Mouse (Mus musculus) heart, postnatal 4 days (tissue): ENCODE data around the gene Svs2. TPM values are rescaled to one million over a fixed set of nuclear protein-coding genes. Genes with fewer than 3 reads are reported as not detected.
"Not testable (repeated sequence)": the region's sequence is repeated elsewhere in the genome, so short reads cannot be mapped to it uniquely, and the experiment has no call there.

Source experiments
- DNase-seq: peaks from one replicate; pipeline ENCODE4 v3.0.0; 2021
- total RNA-seq, 2 experiments: library from RNA; stranded (reverse); gene quantifications; 2 replicates each; pipeline ENCODE4 v1.2.3; 2021

The Svs2 gene
- not detected for total RNA-seq

DNA sequence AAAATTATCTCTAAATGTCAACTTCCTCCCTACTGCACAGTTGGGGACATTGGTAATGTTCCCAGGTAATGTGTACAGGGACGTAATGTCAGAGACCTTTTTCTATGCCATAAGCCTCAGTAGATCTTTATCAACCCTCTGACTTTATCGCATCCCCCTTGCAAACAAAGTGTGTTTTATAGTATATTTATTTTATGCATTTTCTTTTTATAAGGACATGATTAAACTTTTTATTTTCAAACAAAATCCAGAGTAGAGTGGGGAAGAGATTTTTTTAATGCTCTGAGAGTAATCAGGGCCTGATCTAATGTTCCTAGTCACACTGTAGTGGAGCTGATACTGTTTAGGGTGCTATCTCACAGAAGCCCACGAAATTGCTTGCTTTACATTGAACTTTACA lies at the start of gene Svs2:
Gene Svs2, minus strand, starts transcription at position 101 of the 400 bp plus-strand sequence.
- no peak for DNase-seq

DNA sequence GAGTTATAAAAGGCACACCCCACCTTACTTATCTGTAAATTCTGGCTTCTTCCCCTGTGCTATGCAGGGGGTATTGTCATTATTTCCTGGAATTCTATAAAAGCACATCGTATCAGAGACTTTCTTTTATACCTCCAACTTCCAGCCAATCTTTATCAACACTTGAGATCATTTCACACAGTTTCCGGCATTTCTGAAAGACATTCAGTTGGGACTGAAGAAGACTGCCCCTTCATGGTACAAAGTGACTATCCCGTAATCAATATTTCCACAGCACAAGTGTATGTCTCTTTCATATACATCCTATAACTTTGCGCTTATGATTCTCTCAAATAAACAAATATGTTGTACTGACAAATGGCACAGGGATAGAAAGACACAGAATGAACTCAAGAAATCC lies 40.1 kb upstream of the Svs2 start, which contains the start of gene Svs4:
Gene Svs4, minus strand, starts transcription at position 101 of the 400 bp plus-strand sequence.
- no peak for DNase-seq

DNA sequence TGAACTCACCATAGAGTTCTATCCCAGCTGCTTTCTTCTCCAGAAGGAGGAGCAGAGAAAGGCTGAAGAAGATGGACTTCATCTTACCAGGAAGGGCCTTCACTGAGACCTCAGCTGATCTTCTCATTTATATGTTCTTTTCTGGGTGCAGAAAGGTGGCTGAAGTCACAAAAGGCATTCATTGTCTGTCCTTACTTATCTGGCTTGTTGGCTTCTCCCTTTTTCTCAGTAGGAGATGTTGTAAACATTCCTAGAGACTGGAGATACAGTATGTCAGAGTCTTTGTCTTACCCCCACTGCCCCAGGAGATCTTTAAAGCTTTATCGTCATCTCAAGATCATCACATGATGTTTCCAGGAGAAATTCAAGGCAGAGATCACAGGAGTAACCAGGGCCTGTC lies 18.3 kb upstream of the Svs2 start, which contains the start of gene Svs3b:
Gene Svs3b, minus strand, starts transcription at position 101 of the 400 bp plus-strand sequence.
- not testable (repeated sequence) for DNase-seq

DNA sequence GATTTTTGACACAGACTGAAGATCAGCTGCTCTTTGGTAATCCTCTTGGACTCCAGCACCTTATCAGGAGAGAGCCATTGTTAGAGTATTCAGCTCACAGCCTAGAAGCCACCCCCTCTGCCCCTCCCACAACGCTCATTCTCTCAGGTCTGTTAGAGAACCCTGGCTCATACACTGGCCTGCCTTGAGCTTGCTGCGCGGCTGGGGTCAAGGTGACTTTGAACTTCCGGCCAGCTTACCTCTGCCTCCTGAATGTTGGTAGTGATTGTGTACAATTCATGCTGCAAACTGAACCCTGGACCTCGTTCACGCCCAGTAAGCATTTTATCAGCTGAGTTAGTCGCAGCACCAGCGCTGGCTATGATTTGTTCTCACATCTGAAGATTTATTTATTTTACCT lies 5.6 kb downstream of the Svs2 start:
- no peak for DNase-seq

DNA sequence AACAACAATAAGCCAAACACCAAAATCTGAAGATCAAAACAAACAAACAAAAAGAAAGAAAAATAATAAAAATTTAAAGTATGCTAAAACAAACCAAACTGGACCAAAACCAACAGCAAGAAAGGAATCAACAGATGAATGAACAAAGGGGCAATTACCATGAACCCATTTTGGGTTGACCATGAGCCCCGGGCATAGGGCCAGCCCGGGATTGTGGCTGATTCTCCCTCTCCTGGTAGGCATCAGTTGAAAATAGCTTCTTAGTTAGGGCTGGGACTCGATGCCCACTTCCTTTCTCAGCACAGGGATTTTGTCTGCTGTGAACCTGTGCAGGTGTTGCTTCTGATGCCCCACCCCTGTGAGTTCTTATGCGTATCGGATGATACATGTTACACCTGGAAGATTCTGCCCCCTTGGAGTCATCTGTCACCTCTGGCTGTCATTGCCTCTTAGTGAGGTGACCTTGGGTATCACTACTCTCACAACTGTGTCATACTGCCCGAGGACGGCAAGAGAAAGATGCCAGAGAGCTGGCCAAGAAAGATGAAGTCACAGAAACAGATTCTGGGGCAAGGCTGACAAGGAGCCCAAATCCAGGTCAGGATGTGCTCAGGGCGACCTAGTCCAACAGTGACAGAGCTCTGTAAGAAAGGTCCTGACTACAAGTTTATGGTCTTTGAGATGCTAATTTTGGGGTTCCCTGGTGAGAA lies 9.8 kb downstream of the Svs2 start:
- no peak for DNase-seq

DNA sequence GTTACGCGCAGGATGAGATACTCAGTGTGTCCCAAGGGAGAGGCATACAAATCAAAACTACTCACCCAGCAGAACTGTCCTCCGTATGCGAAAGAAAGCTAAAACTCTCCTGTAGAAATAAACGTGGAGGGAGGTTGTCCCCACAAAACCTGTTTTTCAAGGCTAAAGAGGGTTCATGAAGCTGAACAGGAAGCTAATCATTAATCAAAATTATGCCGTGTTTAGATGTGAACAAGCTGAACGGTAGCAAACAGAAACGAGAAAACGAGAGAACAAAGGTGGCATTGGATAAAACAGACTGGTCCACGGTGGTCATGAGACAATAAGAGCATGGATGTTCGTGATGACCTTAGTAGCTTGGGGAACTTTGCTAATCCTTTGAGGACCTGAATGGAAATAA lies 16.7 kb downstream of the Svs2 start, which contains the start of gene Wfdc15b:
Gene Wfdc15b, minus strand, starts transcription at position 139 of the 400 bp plus-strand sequence.
- no peak for DNase-seq

DNA sequence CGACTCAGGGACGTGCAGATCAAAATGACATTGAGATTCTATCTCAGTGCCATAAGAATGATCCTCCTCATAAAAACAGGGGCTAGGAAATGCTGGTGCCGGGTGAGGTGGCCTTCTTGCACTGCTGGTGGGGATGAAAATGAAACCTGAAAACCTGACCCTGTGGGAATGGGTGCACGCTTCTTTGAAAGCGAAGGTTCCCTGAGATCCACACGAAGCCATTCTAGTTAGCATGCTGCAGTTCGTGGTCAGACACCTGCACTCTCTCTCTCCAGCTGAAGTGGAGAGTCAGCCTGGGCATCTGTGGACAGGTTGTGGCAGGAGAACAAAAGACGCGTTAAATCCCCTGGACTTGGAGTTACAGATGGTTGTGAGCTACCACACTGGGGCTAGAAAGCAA lies 19.0 kb downstream of the Svs2 start:
- DNase-seq, result no peak

DNA sequence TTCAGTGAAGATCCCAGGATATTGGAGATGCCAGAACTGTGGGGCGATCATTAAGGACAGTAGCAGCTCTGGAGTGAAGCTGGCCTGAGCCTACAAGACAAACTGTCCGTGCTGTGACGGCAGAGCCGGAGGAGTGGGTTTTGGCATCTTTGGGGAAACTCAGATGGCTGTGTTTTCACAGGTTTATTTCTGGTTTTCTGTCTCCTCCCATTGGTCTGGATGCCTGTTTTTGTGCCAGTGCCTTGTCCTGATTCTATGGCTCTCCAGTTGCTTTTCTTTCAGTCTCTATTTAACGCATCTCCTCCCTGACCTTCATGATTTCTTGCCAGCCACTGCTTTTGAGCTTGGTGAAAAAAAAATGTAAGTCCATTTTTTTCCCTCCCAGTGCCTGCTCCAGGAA lies 25.6 kb downstream of the Svs2 start:
- no peak for DNase-seq

DNA sequence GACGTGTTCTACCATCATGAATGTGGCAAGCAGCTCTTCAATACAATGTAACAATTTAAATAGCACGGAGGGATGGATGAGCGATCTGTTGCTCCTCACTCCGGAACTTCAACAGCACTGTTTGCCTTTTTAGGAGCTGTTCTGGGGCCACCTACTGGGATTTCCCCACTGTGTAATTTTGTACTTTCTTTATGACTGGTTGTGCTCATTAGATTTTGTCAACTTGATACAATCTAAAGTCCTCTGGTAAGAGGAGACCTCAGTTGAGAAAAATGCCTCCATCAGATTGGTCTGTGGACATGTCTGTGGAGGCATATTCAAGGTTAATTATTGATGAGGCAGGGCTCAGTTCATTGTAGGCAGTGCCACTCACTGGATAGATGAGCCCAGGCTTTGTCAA lies 27.4 kb downstream of the Svs2 start:
- DNase-seq, result no peak

DNA sequence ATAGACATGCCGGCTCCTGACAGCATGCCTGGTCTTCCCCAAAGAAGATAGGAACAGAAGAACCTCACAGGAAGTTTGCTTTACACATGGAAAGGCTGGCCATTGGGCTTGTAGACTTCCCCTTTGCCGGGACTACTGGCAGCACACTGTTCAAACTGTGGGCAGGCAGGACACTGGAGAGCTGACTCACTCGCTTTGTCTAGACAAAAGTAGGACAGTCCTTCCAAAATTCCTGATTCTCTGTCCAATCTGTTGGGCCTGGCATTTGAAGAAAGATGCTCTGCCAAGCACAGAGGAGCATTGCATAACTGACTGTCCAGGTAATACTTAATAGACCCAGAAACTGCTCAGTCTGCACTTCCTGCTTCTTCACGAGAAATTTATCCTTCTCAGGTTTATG lies 31.6 kb downstream of the Svs2 start:
- no peak for DNase-seq

DNA sequence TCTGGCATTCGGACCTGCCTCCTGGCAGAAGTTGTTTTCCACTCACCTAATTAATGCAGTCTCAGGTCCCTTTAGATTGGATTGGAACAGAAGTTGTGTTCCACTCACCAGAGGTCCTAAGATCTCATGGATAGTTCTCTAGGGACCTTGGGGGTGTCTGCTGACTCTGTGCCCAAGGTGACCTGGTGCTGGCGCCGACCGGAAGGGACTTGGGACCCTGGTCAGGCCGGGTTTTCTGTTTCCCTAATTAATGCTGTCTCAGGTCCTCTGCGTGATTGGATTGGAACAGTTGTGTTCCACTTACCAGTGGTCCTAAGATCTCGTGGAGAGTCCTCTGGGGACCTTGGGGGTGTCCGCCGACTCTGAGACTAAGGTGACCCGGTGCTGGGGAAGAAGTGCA lies 32.3 kb downstream of the Svs2 start:
- DNase-seq, result not testable (repeated sequence)

DNA sequence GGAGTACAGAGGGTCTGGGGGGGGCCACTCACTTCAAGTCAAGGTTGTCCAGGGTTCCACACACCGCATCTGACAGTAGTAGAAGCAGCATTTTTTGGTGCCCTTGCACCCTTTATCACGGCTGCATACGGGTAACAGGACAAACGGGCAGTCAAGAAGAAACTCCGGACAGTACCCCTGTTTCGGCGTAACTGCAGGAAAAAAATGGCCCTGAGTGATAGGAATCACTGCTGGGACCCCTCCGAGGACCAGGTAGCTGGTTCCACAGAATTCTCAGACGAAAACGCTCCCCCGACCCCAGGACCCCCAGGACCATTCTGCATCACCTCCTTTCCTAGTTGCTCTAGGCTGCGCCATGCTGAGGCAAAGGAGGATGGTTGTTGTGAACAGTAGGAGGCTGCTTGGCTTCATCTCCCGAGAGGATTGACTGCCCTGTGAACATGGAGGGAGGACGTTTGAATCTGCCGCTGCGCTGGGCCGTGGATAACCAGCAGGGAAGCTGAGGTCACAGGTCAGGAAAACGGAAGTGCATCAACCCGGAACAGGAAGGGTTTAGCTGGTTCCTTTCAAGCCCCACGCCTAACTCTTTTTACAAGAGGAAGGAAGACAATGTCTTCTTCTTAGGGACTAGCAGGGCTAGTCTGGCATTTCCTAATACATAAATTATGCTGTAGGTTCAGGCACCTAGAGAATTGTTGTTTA lies 38.5 kb downstream of the Svs2 start, which contains the start of gene Wfdc15a:
Gene Wfdc15a, minus strand, starts transcription at position 505 of the 702 bp plus-strand sequence.
- no peak for DNase-seq

DNA sequence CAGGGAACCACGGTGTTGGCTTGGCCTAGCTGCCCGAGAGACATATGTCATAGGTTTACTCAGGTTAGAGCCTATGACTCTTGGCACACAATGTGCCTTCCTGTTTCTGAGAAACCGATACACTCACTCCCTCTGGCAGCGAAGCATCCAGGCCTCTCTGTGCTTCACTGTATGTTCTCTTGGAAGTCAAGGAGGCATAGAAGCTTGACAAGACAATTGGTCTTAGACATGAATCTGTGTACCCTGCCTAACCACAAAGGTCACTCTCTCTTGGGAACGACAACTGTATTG lies 41.6 kb downstream of the Svs2 start:
- no peak for DNase-seq

DNA sequence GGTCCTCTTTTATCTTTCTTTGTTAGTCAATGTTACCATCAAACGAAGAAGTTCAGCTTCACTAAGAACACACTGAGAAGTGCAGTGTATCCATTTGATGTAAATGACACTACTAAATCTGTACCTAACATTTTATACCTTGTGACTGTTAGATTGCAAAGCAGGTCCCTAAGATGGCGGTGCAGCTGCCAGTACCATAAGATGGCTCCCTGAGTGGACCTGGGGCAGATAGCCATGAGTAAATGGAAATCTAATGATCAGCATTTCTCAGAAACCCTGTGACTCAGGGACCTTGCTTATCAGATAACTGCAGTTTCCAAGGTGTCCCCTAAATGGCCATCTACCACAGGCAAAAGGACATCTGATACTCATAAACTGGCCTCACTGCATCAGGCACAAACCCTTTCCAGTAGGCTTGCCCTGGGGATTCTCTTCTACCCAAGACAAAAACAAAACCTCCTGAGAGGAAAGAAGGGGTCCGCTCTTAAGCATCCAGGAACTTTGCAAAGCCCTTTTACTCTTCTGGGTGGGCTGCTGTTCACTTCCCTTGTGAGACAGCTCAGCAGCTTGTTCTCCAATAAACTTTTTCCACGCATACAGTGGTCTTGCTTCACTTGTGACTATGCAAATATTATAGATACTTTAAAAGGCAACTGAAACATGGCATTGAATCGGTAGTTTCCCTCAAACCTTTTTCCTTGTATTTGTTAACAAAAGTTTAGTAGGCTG lies 42.1 kb downstream of the Svs2 start:
- no peak for DNase-seq

DNA sequence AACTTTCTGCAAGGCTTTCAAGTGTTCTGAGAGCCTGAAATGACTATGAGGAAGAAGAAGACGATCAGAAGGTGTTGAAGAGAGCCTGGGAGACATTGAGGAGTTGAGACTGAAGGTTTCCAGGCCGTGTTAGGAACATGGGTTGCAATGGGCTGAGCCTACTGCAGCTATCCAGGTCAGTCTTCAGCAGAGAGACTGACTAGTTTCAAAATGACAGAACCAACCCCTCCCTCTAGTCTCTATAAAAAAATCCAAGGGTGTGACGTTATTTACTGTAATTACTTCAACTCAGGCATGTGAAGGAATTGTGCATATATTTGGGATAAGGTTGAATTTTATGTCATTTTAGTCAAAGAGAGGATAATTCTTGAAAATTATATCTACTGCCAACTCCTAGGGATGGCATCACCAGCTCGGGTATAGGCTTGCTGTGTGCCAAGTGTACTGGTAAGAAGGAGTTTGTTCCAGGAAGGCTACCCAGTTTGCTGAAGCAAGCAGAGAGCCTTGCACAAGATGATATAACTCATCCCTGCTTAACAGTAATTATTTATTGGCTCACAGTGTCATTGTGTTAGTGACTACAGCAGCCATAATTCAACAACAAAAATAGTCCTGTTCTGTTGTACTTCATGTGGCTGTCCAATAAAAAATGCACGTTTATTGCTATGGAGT lies 43.2 kb downstream of the Svs2 start:
- no peak for DNase-seq

DNA sequence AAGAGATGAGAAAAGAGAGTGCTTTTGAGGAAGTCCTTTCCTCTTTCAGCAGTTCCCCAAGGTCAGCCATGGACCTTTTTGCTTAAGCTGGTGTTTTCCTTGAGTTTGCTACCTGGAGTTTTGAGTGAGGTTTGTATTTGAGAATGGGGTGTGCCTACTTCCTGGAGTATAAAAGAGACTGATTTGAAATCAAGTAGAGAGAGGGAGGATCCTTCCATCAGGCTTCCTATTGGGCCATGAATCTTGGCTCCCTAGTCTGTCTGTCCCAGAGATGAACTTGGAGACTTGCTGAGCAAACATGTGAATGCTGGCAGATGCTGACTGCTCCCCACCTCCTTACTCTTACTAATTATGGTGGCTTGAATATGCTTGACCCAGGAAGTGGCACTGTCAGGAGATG lies 46.0 kb downstream of the Svs2 start:
- no peak for DNase-seq

DNA sequence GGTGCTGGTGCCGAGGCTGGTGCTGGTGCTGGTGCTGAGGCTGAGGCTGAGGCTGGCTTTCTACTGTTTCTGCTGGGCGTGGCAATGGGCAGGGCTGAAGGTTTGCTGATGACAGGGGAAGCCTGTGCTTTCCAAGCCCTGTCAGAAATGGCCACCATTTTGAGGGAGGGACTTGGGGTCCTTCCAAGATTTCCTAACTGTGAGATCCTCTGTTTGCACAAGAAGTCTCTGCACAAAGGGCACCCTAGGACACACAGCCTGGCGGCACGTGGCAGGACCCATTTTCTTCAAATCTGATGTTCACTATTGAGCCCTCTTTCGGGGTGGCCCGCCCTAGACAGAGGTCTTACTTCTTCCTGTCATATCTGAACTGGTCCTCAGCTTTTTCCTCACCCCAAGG lies 47.7 kb downstream of the Svs2 start, which contains the start of gene Wfdc12:
Gene Wfdc12, minus strand, starts transcription at position 33 of the 400 bp plus-strand sequence.
- no peak for DNase-seq

DNA sequence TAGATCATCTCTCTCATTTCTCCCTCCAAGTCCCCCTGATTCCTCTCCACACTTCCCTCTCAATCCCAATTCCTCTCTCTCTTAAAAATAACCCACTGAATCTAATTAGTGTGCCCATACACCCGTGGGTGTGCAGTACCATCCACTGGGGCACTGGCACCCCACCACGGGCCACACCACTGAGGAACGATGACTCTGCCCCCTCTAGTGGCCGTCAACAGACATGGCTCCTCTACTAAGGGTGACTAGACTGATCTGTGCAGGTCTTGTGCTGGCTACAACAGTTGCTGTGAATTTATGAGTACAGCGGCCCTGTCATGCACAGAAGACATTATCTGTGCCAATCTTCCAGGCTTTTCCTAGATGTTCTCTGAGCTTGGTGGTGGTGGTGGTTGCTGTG lies 49.5 kb downstream of the Svs2 start:
- DNase-seq, result no peak
